Mouse (Mus musculus): ENCODE results near the gene 4930513O06Rik. TPM values are rescaled to one million over a fixed set of nuclear protein-coding genes. Genes with fewer than 3 reads are reported as not detected.

4930513O06Rik gene
- not detected in 2 replicates for polyA plus RNA-seq (2015; fragmentation: Nextera tagmentation; extraction: Ambion mirVana)

DNA sequence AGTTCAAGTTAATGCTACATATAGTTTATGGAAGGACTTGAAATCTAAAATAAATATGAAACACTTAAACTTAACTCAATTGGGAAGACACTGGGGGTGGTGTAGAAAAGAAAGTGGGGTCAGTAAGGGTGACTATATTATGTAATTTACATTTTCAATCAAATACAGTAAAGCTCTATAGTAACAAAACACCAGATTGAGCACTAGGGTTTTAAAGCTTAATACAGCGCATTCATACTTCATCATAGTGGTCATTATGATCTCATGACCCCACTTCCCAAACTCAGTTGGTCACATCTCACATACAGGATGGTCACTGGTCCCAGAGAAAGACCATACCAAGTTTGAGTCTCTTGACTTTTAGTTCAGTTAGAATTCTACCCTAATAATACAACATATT, at the start of gene 4930513O06Rik:
Gene 4930513O06Rik (plus strand): TSS at position 301 of the 400 bp plus-strand sequence.
- Histone ChIP-seq H3K9me3 (no peaks in the 10 kb centered on the region), H3K36me3 (no peaks in the 10 kb centered on the region), H3K4me3 (no peak within 1 kb of the TSS), H3K27ac (replicated peaks) (no peak within 1 kb of the TSS), H3K4me1 (replicated peaks) (no peaks in the 10 kb centered on the region), H3K4me2 (no peak within 1 kb of the TSS), H3K9ac (no peak within 1 kb of the TSS), H3K27me3 (no peaks in the 10 kb centered on the region)
- 90% methylated on average over 1 of the region's 1 CpGs for WGBS
- no peak for ATAC-seq (ENCODE audit: low read depth)

DNA sequence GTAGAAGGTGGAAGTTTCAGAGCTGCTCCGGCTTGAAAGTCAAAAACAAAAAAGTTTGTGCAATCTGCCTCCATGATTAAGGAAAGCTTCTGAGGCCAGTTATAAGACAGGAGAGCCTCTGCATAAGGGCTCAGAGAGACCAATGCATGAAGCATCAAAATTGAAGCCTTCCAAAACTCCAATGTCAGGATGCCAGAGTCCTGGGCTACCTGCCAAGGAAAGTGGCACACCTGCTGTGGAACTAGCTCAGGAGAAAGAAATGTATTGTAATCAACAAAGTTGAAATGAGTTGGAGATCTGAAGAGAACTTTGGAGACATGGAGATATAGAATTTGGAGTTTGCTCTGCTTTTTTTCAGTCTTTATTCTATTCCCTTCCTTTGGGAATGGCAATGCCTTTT, 48.4 kb upstream of the 4930513O06Rik start:
- whole genome bisulfite sequencing, result 92% methylated on average over 1 of the region's 1 CpGs
- Histone ChIP-seq H3K27me3 (no peaks in the 10 kb centered on the region), H3K4me1 (replicated peaks) (no peaks in the 10 kb centered on the region), H3K9ac (no peak overlapping the region), H3K4me2 (no peak overlapping the region), H3K27ac (replicated peaks) (no peak overlapping the region), H3K36me3 (no peaks in the 10 kb centered on the region), H3K9me3 (no peaks in the 10 kb centered on the region), H3K4me3 (no peak overlapping the region)
- no peak for ATAC-seq (ENCODE audit: low read depth)

DNA sequence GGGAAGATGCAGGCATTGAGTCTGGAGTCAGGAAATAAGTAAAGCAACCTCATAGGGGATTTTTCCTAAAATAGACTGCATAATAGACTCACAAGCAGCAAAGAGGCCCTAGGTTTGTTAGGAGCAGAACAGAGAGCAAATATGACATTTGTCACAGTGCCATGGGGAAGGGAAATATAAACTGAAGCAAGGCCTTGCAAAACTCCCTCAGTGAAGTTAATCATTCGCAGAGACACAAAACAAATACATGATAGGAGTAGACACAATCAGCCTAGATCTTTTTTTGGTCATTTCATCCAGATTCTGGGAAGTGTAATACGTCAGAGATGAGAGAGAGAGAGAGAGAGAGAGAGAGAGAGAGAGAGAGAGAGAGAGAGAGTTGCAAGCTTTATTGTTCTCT, 46.7 kb upstream of the 4930513O06Rik start:
- Histone ChIP-seq H3K9ac (no peak overlapping the region), H3K4me1 (replicated peaks) (no peaks in the 10 kb centered on the region), H3K4me2 (no peak overlapping the region), H3K27ac (replicated peaks) (no peak overlapping the region), H3K4me3 (no peak overlapping the region), H3K27me3 (no peaks in the 10 kb centered on the region), H3K36me3 (no peaks in the 10 kb centered on the region), H3K9me3 (no peaks in the 10 kb centered on the region)
- WGBS, result 81% methylated on average over 2 of the region's 2 CpGs
- ATAC-seq (ENCODE audit: low read depth), result no peak

DNA sequence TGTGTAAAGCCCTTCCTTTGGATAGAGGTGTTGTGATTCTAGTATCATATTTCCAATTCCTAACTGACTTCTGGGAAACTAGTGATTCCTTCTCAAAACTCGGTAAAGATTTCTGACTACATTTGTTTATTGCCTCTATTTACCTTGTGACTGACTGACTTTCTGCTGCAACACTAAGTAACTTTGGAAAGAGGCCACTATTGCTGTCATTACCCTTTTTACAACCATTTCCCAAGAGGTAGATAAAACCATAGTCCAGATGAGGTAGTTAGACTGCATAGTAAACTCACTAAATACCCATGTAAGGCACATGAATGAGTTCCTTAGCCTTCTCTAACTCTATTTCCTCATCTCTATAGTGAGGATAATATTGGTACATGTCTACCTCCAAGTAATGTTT, 44.9 kb upstream of the 4930513O06Rik start:
- 65% methylated on average over 1 of the region's 1 CpGs for WGBS
- no peaks in the 10 kb centered on the region for H3K27me3 ChIP-seq
- no peak for ATAC-seq (ENCODE audit: low read depth)
- no peaks in the 10 kb centered on the region for H3K36me3 ChIP-seq
- no peaks in the 10 kb centered on the region for H3K4me1 ChIP-seq (replicated peaks)
- no peak overlapping the region for H3K4me3 ChIP-seq
- H3K9ac ChIP-seq, result no peak overlapping the region
- no peak overlapping the region for H3K4me2 ChIP-seq
- no peaks in the 10 kb centered on the region for H3K9me3 ChIP-seq
- H3K27ac ChIP-seq (replicated peaks), result no peak overlapping the region

DNA sequence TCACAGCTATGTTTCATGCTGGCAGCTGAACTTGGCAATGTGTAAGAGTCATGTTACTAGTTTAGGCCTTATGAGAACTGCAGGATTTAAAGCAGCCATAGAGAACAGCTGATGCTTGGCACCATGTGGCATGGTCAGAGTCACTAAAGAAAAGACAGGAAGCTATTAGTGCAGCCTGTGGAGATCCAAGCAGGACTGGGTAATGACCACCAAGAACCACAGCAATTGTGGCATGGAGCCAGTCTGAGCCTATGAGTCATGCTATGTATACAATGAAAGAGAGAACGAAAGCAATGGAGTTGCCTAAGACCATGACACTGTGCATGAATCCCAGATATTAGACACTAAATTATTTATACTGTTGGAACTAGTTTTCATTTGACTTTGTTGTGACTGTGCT, 34.1 kb upstream of the 4930513O06Rik start:
- Histone ChIP-seq H3K27ac (replicated peaks) (no peak overlapping the region), H3K9me3 (no peaks in the 10 kb centered on the region), H3K4me3 (no peak overlapping the region), H3K4me2 (no peak overlapping the region), H3K9ac (no peak overlapping the region), H3K36me3 (no peaks in the 10 kb centered on the region), H3K27me3 (no peaks in the 10 kb centered on the region), H3K4me1 (replicated peaks) (no peaks in the 10 kb centered on the region)
- 70% methylated on average over 1 of the region's 1 CpGs for WGBS
- ATAC-seq (ENCODE audit: low read depth), result no peak

DNA sequence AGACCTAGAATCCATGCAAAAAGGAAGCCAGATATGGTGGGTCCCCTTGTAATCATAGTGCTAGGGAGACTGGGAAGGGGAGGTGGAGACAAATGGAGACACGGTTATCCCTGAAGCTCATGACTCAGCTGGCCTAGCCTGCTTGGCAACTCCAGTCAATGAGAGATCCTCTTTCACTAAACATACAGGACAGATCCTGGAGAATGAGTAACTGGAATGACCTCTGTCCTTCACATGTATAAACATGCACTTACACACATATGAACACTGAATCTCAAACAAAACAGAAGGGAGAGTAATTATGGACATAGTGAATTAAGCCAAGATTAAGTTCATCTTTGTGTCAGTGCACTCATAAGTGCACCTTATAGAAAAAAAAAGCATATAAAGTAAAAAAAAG, 32.9 kb upstream of the 4930513O06Rik start:
- no peak overlapping the region for H3K4me2 ChIP-seq
- 86% methylated on average over 1 of the region's 1 CpGs for WGBS

DNA sequence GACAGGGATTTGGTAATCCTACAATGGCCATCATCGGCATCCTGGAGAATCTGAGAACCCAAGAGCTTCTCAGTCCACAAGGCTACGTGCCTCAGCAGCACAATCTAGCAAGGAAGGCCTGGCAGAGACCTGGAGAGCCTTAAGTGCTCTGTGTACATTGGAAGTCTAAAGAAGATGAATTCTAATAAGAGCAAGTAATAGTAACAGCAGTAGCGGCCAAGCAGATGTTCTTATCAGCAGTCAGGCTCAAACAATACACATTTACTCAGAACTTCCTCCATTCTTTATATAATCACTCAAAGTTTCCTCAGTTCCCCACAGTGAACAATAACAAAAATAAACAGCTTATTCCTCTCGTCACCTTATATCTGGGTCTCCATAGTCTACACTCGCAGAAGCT, 22.0 kb upstream of the 4930513O06Rik start:
- ATAC-seq (ENCODE audit: low read depth), result no peak
- no peaks in the 10 kb centered on the region for H3K9me3 ChIP-seq
- no peaks in the 10 kb centered on the region for H3K4me1 ChIP-seq (replicated peaks)
- H3K27ac ChIP-seq (replicated peaks), result no peak overlapping the region
- no peak overlapping the region for H3K4me3 ChIP-seq
- 87% methylated on average over 5 of the region's 5 CpGs for WGBS
- no peak overlapping the region for H3K4me2 ChIP-seq
- no peaks in the 10 kb centered on the region for H3K36me3 ChIP-seq
- no peak overlapping the region for H3K9ac ChIP-seq
- H3K27me3 ChIP-seq, result no peaks in the 10 kb centered on the region

More for the DNA sequence above, 32.9 kb upstream of the 4930513O06Rik start:
- H3K4me3 ChIP-seq, result no peak overlapping the region
- no peaks in the 10 kb centered on the region for H3K9me3 ChIP-seq
- no peaks in the 10 kb centered on the region for H3K4me1 ChIP-seq (replicated peaks)
- no peak for ATAC-seq (ENCODE audit: low read depth)
- H3K27me3 ChIP-seq, result no peaks in the 10 kb centered on the region
- H3K9ac ChIP-seq, result no peak overlapping the region
- no peak overlapping the region for H3K27ac ChIP-seq (replicated peaks)
- no peaks in the 10 kb centered on the region for H3K36me3 ChIP-seq

DNA sequence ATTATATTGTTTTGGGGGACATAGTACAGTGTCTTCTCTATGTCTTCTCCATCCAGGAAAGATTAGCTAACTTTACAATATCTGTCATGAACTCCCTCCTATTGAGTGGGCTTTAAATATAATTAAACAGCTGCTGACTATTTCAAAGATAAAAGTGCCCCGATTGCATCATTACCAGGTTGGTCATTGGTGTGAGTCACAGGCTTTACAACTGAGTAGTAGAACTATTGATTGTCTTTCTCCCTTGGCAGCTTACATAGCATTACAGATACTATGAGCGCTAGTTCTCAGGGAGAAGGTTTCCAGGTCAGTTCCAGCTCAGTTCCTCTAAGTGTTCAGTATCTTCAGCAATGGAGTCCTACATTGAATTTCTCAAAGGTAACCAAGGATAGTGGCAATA, 7.5 kb upstream of the 4930513O06Rik start:
- WGBS, result 92% methylated on average over 2 of the region's 2 CpGs

DNA sequence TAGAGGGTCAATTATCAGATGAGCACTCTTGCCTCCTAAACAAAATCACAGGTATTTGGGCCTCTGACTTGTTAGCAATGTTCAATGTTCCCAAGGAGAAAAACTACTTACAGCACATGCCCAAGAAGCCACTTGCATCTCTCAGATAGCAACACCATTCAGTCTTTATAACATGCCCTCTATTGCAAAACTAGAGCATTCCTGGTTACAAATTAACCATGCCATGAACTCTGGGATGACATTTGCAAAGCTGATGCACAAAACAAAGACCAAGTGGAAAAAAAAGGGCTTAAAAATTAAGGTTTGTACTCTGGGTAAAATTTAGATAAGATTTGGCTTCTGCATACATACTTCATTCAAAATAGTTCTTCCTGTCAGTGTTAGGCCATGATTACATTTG, 966 bp upstream of the 4930513O06Rik start, which contains the start of gene Serpina7:
Gene Serpina7 (minus strand): TSS at position 160 of the 400 bp plus-strand sequence.
- Histone ChIP-seq H3K9me3 (no peaks in the 10 kb centered on the region), H3K4me2 (no peak within 1 kb of the TSS), H3K27ac (replicated peaks) (no peak within 1 kb of the TSS), H3K4me3 (no peak within 1 kb of the TSS), H3K9ac (no peak within 1 kb of the TSS), H3K4me1 (replicated peaks) (no peaks in the 10 kb centered on the region), H3K36me3 (no peaks in the 10 kb centered on the region), H3K27me3 (no peaks in the 10 kb centered on the region)
- no peak for ATAC-seq (ENCODE audit: low read depth)

More for the DNA sequence above, 7.5 kb upstream of the 4930513O06Rik start:
- H3K36me3 ChIP-seq, result no peaks in the 10 kb centered on the region
- no peak overlapping the region for H3K4me2 ChIP-seq
- no peaks in the 10 kb centered on the region for H3K4me1 ChIP-seq (replicated peaks)
- H3K9ac ChIP-seq, result no peak overlapping the region
- no peak overlapping the region for H3K27ac ChIP-seq (replicated peaks)
- H3K9me3 ChIP-seq, result no peaks in the 10 kb centered on the region
- ATAC-seq (ENCODE audit: low read depth), result no peak
- H3K27me3 ChIP-seq, result no peaks in the 10 kb centered on the region
- no peak overlapping the region for H3K4me3 ChIP-seq

DNA sequence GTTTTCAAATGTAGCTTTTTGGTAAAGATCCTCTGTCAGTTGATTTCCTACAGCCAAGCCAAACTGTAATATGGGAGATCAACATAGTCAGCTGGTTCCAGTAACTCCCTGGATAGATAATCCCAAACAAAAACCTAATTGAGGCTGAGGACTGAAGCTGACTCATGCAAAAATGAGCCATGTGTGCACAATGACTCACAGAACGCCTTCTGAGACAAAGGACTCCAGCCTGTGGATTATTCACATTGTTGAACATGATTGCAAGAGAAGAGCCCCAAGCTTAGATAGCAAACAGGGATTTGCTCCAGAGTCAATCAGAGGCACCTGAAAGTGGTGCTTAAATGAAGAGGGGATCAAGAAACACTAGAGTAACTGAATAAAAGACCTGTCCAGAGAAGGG, 11.2 kb downstream of the 4930513O06Rik start:
- no peaks in the 10 kb centered on the region for H3K36me3 ChIP-seq
- no peaks in the 10 kb centered on the region; the same call in 1 of the 2 replicates for H3K27me3 ChIP-seq
- H3K9me3 ChIP-seq, result no peaks in the 10 kb centered on the region
- no peak overlapping the region for H3K9ac ChIP-seq
- no peak overlapping the region for H3K4me2 ChIP-seq
- ATAC-seq (ENCODE audit: low read depth), result no peak
- no peak overlapping the region for H3K4me3 ChIP-seq
- WGBS, result 76% methylated on average over 1 of the region's 1 CpGs
- no peaks in the 10 kb centered on the region for H3K4me1 ChIP-seq (replicated peaks)
- no peak overlapping the region for H3K27ac ChIP-seq (replicated peaks)

DNA sequence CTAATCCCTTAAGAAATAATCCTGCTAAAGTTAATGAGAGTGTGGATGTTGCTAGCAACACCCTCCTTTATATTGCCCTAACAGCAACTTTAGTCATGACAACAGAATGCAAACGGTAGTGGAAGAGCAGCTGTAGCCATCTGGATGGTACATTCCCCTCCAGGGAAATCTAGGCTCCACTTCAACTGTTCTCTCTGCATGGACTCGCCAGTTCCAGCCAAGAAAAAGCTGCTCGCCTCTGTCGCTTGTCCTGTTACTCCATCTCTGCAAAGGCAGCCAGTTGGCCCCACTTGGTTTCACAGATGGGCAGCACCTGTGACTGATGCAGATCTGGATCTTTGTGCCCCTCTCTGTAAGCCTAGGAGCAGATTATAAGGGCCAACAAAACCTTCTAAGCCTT, 48.0 kb downstream of the 4930513O06Rik start:
- no peak overlapping the region for H3K4me2 ChIP-seq
- H3K4me3 ChIP-seq, result no peak overlapping the region
- no peak for ATAC-seq (ENCODE audit: low read depth)
- no peaks in the 10 kb centered on the region for H3K4me1 ChIP-seq (replicated peaks)
- no peak overlapping the region for H3K27ac ChIP-seq (replicated peaks)
- H3K36me3 ChIP-seq, result no peaks in the 10 kb centered on the region
- 63% methylated on average over 4 of the region's 4 CpGs for WGBS
- no peaks in the 10 kb centered on the region for H3K27me3 ChIP-seq
- H3K9me3 ChIP-seq, result no peaks in the 10 kb centered on the region
- H3K9ac ChIP-seq, result no peak overlapping the region
